ENCODE assay signal across 9 mouse cellular contexts in the genomic region with DNA sequence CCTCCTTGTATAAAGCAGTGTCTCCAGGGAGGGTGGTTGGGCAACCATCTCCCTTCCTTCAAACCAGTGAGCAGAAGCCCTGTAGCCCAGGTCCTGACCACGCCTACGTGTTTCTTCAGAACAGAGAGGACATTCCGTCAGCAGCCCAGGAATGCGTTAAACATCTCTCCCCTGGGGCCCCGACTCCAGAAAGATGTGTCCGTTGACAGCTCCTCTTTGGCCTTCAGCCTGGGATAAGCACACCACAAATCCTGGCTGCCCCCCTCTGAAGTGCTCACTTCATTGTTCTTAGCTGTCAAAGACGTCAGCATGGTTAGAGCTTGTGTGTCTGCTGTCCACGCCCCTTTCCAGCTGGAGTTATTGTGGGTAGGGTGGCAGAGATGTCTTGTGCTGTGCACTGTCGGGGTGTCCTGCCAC. TPM values are rescaled to one million over a fixed set of nuclear protein-coding genes. Genes with fewer than 3 reads are reported as not detected.
A peak's percentile ranks its signal among the peaks of the same experiment; 100 is the strongest.
DNase-seq lines count a peak whose midpoint lies in the region; ATAC-seq and TF ChIP-seq lines count a peak whose summit lies in the region.
"Had no signal": no experiment of that assay in that cellular context is flagged by ENCODE, and none has a peak within 500 bp of the region (broad histone marks: within the 10 kb centered on the region; RNA-seq: fewer than 3 reads in every experiment).

No protein-coding gene starts in this region.

- no peak overlapping the region for H3K27ac ChIP-seq in heart, embryonic 12.5 days (ENCODE audit: poor library complexity, severe bottlenecking)
- H3K27ac ChIP-seq in lung, embryonic 16.5 days (ENCODE audit: low read length): no peak overlapping the region
- H3K27ac ChIP-seq in left cerebral cortex, adult 2 months: no peak overlapping the region

- no peak overlapping the region for H3K4me3 ChIP-seq in heart, embryonic 12.5 days
- no peak overlapping the region for H3K4me3 ChIP-seq in lung, embryonic 16.5 days (ENCODE audit: low read length)
- H3K4me3 ChIP-seq in left cerebral cortex, adult 2 months: no peak overlapping the region
- H3K4me3 ChIP-seq: erythroblast, embryonic 14.5 days had no signal

- no peaks in the 10 kb centered on the region for H3K9me3 ChIP-seq in heart, embryonic 12.5 days (replicated peaks)
- H3K9me3 ChIP-seq in lung, embryonic 16.5 days (ENCODE audit: control insufficient read depth, low read length): no peaks in the 10 kb centered on the region

- H3K4me1 ChIP-seq in heart, embryonic 12.5 days (replicated peaks): peaks cover 18% of the 10 kb centered on the region
- peaks cover 7% of the 10 kb centered on the region for H3K4me1 ChIP-seq in lung, embryonic 16.5 days (replicated peaks; ENCODE audit: control insufficient read depth, insufficient read depth, low read length)

- intact Hi-C loops in left cerebral cortex, adult 2 months (cut with DNase I): no loop called here

- peak; percentile 72 for ATAC-seq in heart, embryonic 12.5 days (ENCODE audit: insufficient number of reproducible peaks, low FRiP score)
- ATAC-seq in lung, embryonic 16.5 days (ENCODE audit: low read depth): peak; percentile 83
- no peak for ATAC-seq in inflammation-experienced regulatory T-cells, adult 6 months

- DNase-seq in gastrocnemius, adult 18-20 months (ENCODE audit: low spot score): peak; percentile 51
- no peak for DNase-seq in gastrocnemius, postnatal 10 days
- DNase-seq in embryo, embryonic 10 days (ENCODE audit: low spot score): peak; percentile 70
- DNase-seq in left cerebral cortex, adult 2 months (ENCODE audit: extremely low spot score in 1 of 2, low spot score in 2 of 2): no peak
- DNase-seq in cerebellum, adult 9-11 months: no peak

- 4% methylated on average over 9 of the region's 9 CpGs for WGBS in heart, embryonic 12.5 days
- 3% methylated on average over 9 of the region's 9 CpGs for WGBS in lung, embryonic 16.5 days

- no peak for TF ChIP-seq CTCF in left cerebral cortex, adult 2 months (IDR thresholded peaks at IDR 0.05)

- no peak overlapping the region for H3K9ac ChIP-seq in heart, embryonic 12.5 days
- no peak overlapping the region for H3K9ac ChIP-seq in lung, embryonic 16.5 days (ENCODE audit: low read length)

- H3K27me3 ChIP-seq in heart, embryonic 12.5 days (replicated peaks): peaks cover 22% of the 10 kb centered on the region
- no peaks in the 10 kb centered on the region; the same call in 1 of the 2 replicates for H3K27me3 ChIP-seq in lung, embryonic 16.5 days (ENCODE audit: control insufficient read depth, insufficient read depth, low read depth, low read length)

- peak overlapping the region; percentile 47 for H3K4me2 ChIP-seq in heart, embryonic 12.5 days
- H3K4me2 ChIP-seq in lung, embryonic 16.5 days (ENCODE audit: low read depth, low read length): peak overlapping the region; percentile 33

- H3K36me3 ChIP-seq in heart, embryonic 12.5 days: no peaks in the 10 kb centered on the region
- no peaks in the 10 kb centered on the region for H3K36me3 ChIP-seq in lung, embryonic 16.5 days (ENCODE audit: control insufficient read depth, insufficient read depth, low read length)

RNA-seq across cellular contexts. Expression of a gene that starts 3.9 kb away (rescaled TPM):
- under 1 TPM; 0.09 TPM for total RNA-seq in gastrocnemius, adult 18-20 months (2021)
- 1 to 10 TPM in 1 of 2 experiments, under 1 TPM in 1; 0.40 to 2.8 TPM for total RNA-seq in gastrocnemius, postnatal 10 days (2021)
- polyA plus RNA-seq in heart, embryonic 12.5 days (2016; fragmentation: Nextera tagmentation; extraction: Ambion mirVana): 1.4 and 1.6 TPM in 2 replicates
- 1.6 and 1.7 TPM in 2 replicates for polyA plus RNA-seq in lung, embryonic 16.5 days (2015; fragmentation: Nextera tagmentation; extraction: Ambion mirVana)
- under 1 TPM; 0.32 to 0.79 TPM for total RNA-seq in left cerebral cortex, adult 2 months (2021)
- polyA plus RNA-seq in inflammation-experienced regulatory T-cells, adult 6 months (2017; shearing (Covaris generic)): 1 to 10 TPM in 2 of 3 experiments, under 1 TPM in 1; 0.16 to 2.8 (median 2.1) TPM
- polyA plus RNA-seq: erythroblast, embryonic 14.5 days had no signal

RNA-seq across cellular contexts. Expression of a gene that starts 49.7 kb away (rescaled TPM):
- total RNA-seq in gastrocnemius, adult 18-20 months (2021): 1 to 10 TPM; 5.8 to 7.4 TPM
- total RNA-seq in gastrocnemius, postnatal 10 days (2021): 10 to 100 TPM; 14.4 to 17.7 TPM
- polyA plus RNA-seq in heart, embryonic 12.5 days (2016; fragmentation: Nextera tagmentation; extraction: Ambion mirVana): 28.5 and 32.2 TPM in 2 replicates
- polyA plus RNA-seq in lung, embryonic 16.5 days (2015; fragmentation: Nextera tagmentation; extraction: Ambion mirVana): 46.6 and 51.2 TPM in 2 replicates
- total RNA-seq in left cerebral cortex, adult 2 months (2021): 10 to 100 TPM; 26.6 to 31.7 TPM
- 10 to 100 TPM; 18.8 to 32.3 (median 28.5) TPM for polyA plus RNA-seq in inflammation-experienced regulatory T-cells, adult 6 months (2017; shearing (Covaris generic))

Comparison
In these comparisons a context has a peak if more than half of its experiments do, and no peak if none do; other contexts are left out.
1. DNase-seq: peak in gastrocnemius, adult 18-20 months (single experiment) and embryo, embryonic 10 days (single experiment); none in gastrocnemius, postnatal 10 days (single experiment), left cerebral cortex, adult 2 months (0 of 2) and cerebellum, adult 9-11 months (single experiment).